ENCODE assay signal across 7 mouse cellular contexts in genomic region chr13:58543066-58543465, GRCm38 (mm10).
DNase-seq lines count a peak whose midpoint lies in the region; ATAC-seq and TF ChIP-seq lines count a peak whose summit lies in the region.

No protein-coding gene starts in this region.

- WGBS in intestine, postnatal 0 days: 42% methylated on average over 7 of the region's 7 CpGs
- 46% methylated on average over 7 of the region's 7 CpGs for WGBS in limb, embryonic 10.5 days
- WGBS in midbrain, embryonic 15.5 days: 43% methylated on average over 7 of the region's 7 CpGs
- WGBS in spleen, adult 2 months: 46% methylated on average over 7 of the region's 7 CpGs

- no peak for TF ChIP-seq POLR2A in spleen, adult 2 months (IDR thresholded peaks at IDR 0.05; ENCODE audit: low read depth, low read length)

- ATAC-seq in intestine, postnatal 0 days: peak; percentile 73
- ATAC-seq in midbrain, embryonic 15.5 days (replicated peaks): peak; percentile 38; the same call in 1 of the 2 replicates

- H3K9me3 ChIP-seq in intestine, postnatal 0 days (ENCODE audit: control insufficient read depth): no peaks in the 10 kb centered on the region
- no peaks in the 10 kb centered on the region for H3K9me3 ChIP-seq in limb, embryonic 10.5 days (replicated peaks)
- H3K9me3 ChIP-seq in midbrain, embryonic 15.5 days: no peaks in the 10 kb centered on the region

- DNase-seq in adrenal gland, postnatal 10 days: peak; percentile 90
- DNase-seq in embryo, embryonic 9.5 days (ENCODE audit: extremely low spot score): peak; percentile 85
- peak; percentile 94 for DNase-seq in heart, adult 11 months
- DNase-seq in limb, embryonic 10.5 days (ENCODE audit: low spot score): peak; percentile 90
- DNase-seq in spleen, adult 2 months (ENCODE audit: low read depth in 1 of 2, low spot score in 2 of 2): peak in 1 of 2 experiments; percentile 71

- H3K27ac ChIP-seq in intestine, postnatal 0 days (ENCODE audit: low read depth, low read length): no peak overlapping the region
- H3K27ac ChIP-seq in limb, embryonic 10.5 days: peak overlapping the region; percentile 42
- peak overlapping the region; percentile 43; the same call in 1 of the 2 replicates for H3K27ac ChIP-seq in midbrain, embryonic 15.5 days
- H3K27ac ChIP-seq in spleen, adult 2 months (ENCODE audit: insufficient read depth, low read length): no peak overlapping the region

- no peaks in the 10 kb centered on the region for H3K36me3 ChIP-seq in intestine, postnatal 0 days (ENCODE audit: control insufficient read depth, insufficient read depth)
- H3K36me3 ChIP-seq in limb, embryonic 10.5 days: no peaks in the 10 kb centered on the region
- no peaks in the 10 kb centered on the region for H3K36me3 ChIP-seq in midbrain, embryonic 15.5 days (replicated peaks)
- H3K36me3 ChIP-seq in spleen, adult 2 months (ENCODE audit: control insufficient read depth, insufficient read depth, low read length): no peaks in the 10 kb centered on the region

- TF ChIP-seq CTCF in intestine, postnatal 0 days (IDR thresholded peaks at IDR 0.05; ENCODE audit: low read depth): peak; percentile 99
- TF ChIP-seq CTCF in spleen, adult 2 months (IDR thresholded peaks at IDR 0.05; ENCODE audit: extremely low read depth, insufficient read depth, insufficient read length, insufficient replicate concordance): peak; percentile 96

- no peak overlapping the region for H3K4me2 ChIP-seq in intestine, postnatal 0 days (replicated peaks; ENCODE audit: low read depth)
- no peak overlapping the region for H3K4me2 ChIP-seq in midbrain, embryonic 15.5 days

- no peak overlapping the region for H3K9ac ChIP-seq in intestine, postnatal 0 days (ENCODE audit: low read depth, low read length)
- H3K9ac ChIP-seq in midbrain, embryonic 15.5 days: no peak overlapping the region

- no peaks in the 10 kb centered on the region for H3K27me3 ChIP-seq in intestine, postnatal 0 days (replicated peaks; ENCODE audit: control insufficient read depth, insufficient read depth, low read length)
- H3K27me3 ChIP-seq in limb, embryonic 10.5 days (ENCODE audit: low read depth, poor library complexity, severe bottlenecking): no peaks in the 10 kb centered on the region
- no peaks in the 10 kb centered on the region for H3K27me3 ChIP-seq in midbrain, embryonic 15.5 days (replicated peaks)
- H3K27me3 ChIP-seq in spleen, adult 2 months (ENCODE audit: control insufficient read depth, insufficient read depth, low read length): 0 out of 2 replicates have a peak, but pooled peaks cover 2% of the 10 kb centered on the region

- no peak overlapping the region for H3K4me3 ChIP-seq in intestine, postnatal 0 days (ENCODE audit: low read depth, low read length)
- no peak overlapping the region for H3K4me3 ChIP-seq in limb, embryonic 10.5 days
- no peak overlapping the region for H3K4me3 ChIP-seq in midbrain, embryonic 15.5 days
- H3K4me3 ChIP-seq in spleen, adult 2 months (ENCODE audit: extremely low read depth, insufficient read depth, insufficient read length): no peak overlapping the region

- H3K4me1 ChIP-seq in intestine, postnatal 0 days (replicated peaks; ENCODE audit: control insufficient read depth, insufficient read depth, low read length): no peaks in the 10 kb centered on the region
- H3K4me1 ChIP-seq in limb, embryonic 10.5 days: peaks cover 24% of the 10 kb centered on the region
- H3K4me1 ChIP-seq in midbrain, embryonic 15.5 days: peaks cover 38% of the 10 kb centered on the region
- H3K4me1 ChIP-seq in spleen, adult 2 months (ENCODE audit: control insufficient read depth, insufficient read depth, insufficient read length): peaks cover 2% of the 10 kb centered on the region; the same call in 1 of the 2 replicates

Comparison
In these comparisons a context has a peak if more than half of its experiments do, and no peak if none do; other contexts are left out.
1. H3K27ac ChIP-seq: peak in limb, embryonic 10.5 days (single experiment) and midbrain, embryonic 15.5 days (single experiment); none in intestine, postnatal 0 days (single experiment) and spleen, adult 2 months (single experiment).